Mouse (Mus musculus) lung, embryonic 14.5 days (tissue): ENCODE results near the gene Myo19. TPM values are rescaled to one million over a fixed set of nuclear protein-coding genes. Genes with fewer than 3 reads are reported as not detected.

Source experiments
- ATAC-seq: fragments of 200-750 bp; cut with Nextera tagmentation; 2 replicates; pipeline ENCODE4 v1.8.0; 2017; ENCODE audit warnings: mild to moderate bottlenecking, moderate TSS enrichment, moderate library complexity; ENCODE audit not compliant: insufficient read depth
- DNase-seq: peaks from one replicate; pipeline ENCODE4 v3.0.0-alpha.2; 2015
- H3K27ac ChIP-seq: fragments of 300-500 bp; sonication (generic); 2 replicates; pipeline ENCODE4 v1.5.1; 2014; ENCODE audit warnings: low read depth, mild to moderate bottlenecking, moderate library complexity
- H3K27me3 ChIP-seq: fragments of 300-500 bp; sonication (generic); 2 replicates; pipeline ENCODE4 v1.6.1; 2014; ENCODE audit warnings: low read length, control low read depth; ENCODE audit not compliant: insufficient read depth
- H3K36me3 ChIP-seq: fragments of 300-500 bp; sonication (generic); 2 replicates; pipeline ENCODE4 v1.6.1; 2014; ENCODE audit warnings: control low read depth; ENCODE audit not compliant: insufficient read depth
- H3K4me1 ChIP-seq: fragments of 300-500 bp; sonication (generic); 2 replicates; pipeline ENCODE4 v1.6.1; 2014; ENCODE audit warnings: antibody characterized with exemption, control low read depth; ENCODE audit not compliant: insufficient read depth
- H3K4me2 ChIP-seq: fragments of 300-500 bp; sonication (generic); 2 replicates; pipeline ENCODE4 v1.6.1; 2014; ENCODE audit warnings: mild to moderate bottlenecking
- H3K4me3 ChIP-seq: fragments of 300-500 bp; sonication (generic); 2 replicates; pipeline ENCODE4 v1.5.1; 2014; ENCODE audit warnings: low read depth, low read length
- H3K9ac ChIP-seq: fragments of 300-500 bp; sonication (generic); 2 replicates; pipeline ENCODE4 v1.6.1; 2014
- H3K9me3 ChIP-seq: fragments of 300-500 bp; sonication (generic); 2 replicates; pipeline ENCODE4 v1.6.1; 2016; ENCODE audit warnings: low read depth, low read length, control low read depth
- CTCF ChIP-seq: IDR thresholded peaks from 2 replicates; pipeline ENCODE4 v1.5.1; 2016; ENCODE audit warnings: antibody characterized with exemption, low read depth
- WGBS: fragments of 180-500 bp; shearing (Covaris S2); extraction: QIAGEN DNeasy Blood & Tissue Kit; methylation state at CpG from one replicate; pipeline ENCODE4 v1.1.7; 2014; 5-methylcytosine and 5-hydroxymethylcytosine counted together
- polyA plus RNA-seq: library from polyadenylated mRNA; unstranded; fragments of >200 nt; fragmentation: Nextera tagmentation; extraction: Ambion mirVana; gene quantifications from 2 replicates; pipeline ENCODE4 v1.2.1, GENCODE M21; 2014

Gene Myo19
- polyA plus RNA-seq, 1 experiment from 2014 or later = 12.6 TPM

DNA sequence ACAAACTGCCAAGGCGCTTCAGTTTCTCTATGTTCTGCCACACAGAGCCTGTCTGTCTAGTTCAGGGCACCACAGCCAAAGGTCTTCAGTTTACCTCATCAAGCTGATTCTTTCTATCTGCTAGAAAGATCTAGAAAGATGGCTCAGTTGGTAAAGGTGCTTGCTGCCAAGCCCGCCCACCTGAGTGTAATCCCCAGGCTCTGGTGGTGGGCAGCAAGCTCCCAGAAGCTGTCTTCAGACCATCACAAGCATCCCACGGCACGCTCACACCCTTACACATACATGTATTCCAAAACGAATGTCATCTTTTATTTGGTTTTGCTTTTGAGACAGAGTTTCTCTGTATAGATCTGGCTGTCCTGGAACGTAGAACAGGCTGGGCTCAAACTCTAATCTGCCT is 28.5 kb downstream of the Myo19 start:
- H3K4me3 ChIP-seq = no peak overlapping the region
- ATAC-seq = no peak

DNA sequence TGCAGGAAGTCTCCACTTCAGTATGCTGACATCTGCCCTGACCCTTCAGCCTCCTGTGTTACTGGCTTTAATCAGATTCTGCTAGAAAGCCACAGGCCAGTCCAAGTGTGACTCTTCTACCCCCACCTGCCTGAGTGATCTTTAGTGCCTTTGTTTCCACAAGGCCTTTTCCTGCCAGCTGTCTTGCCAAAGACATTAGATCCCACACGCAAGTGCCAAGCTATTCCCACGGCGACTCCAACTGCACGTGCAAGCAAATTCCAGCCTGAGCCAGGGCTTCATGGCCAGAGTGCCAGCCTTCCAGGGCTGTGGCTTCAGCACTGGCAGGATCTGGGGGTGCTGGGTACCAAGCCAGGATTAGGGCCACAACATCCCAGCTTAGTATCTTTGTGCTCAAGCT is 30.5 kb downstream of the Myo19 start:
- Histone ChIP-seq H3K27ac (no peak overlapping the region), H3K9ac (no peak overlapping the region), H3K36me3 (peaks cover 85% of the 10 kb centered on the region), H3K4me3 (no peak overlapping the region), H3K9me3 (no peaks in the 10 kb centered on the region), H3K4me2 (no peak overlapping the region), H3K27me3 (no peaks in the 10 kb centered on the region), H3K4me1 (no peaks in the 10 kb centered on the region)
- TF ChIP-seq CTCF = no peak
- DNase-seq (no peak), ATAC-seq (no peak)
- WGBS = 85% methylated on average over 4 of the region's 4 CpGs

More for the DNA sequence above, 28.5 kb downstream of the Myo19 start:
- 91% methylated on average over 6 of the region's 6 CpGs for WGBS
- Histone ChIP-seq H3K9ac (no peak overlapping the region), H3K27ac (no peak overlapping the region), H3K9me3 (no peaks in the 10 kb centered on the region), H3K27me3 (no peaks in the 10 kb centered on the region), H3K36me3 (peaks cover 92% of the 10 kb centered on the region), H3K4me2 (no peak overlapping the region), H3K4me1 (no peaks in the 10 kb centered on the region)
- no peak for DNase-seq
- TF ChIP-seq CTCF = no peak

DNA sequence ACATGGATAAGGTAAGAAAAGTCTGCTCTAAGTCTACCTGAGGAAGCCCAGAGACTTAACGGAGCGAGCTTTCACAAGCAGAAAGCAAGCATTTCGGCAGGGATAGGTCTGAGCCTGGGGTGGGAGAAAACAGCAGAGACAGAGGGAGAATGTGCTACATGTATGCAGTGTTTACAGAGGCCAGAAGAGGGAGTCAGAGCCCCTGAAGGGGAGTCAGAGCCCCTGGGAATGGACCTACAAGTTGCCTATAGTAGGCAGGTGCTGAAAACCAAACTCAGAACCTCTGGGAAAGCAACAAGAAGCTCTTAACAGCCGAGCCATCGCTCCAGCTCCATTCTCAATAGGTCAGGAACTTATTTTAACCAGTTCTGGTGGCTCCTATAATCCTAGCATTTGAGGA is 34.7 kb downstream of the Myo19 start:
- Histone ChIP-seq H3K9me3 (no peaks in the 10 kb centered on the region), H3K4me3 (no peak overlapping the region), H3K27ac (no peak overlapping the region), H3K4me2 (peak overlapping the region; percentile 74; the same call in 1 of the 2 replicates), H3K9ac (no peak overlapping the region), H3K4me1 (no peaks in the 10 kb centered on the region), H3K27me3 (no peaks in the 10 kb centered on the region), H3K36me3 (peaks cover 44% of the 10 kb centered on the region)
- ATAC-seq (no peak), DNase-seq (peak; percentile 4)
- no peak for TF ChIP-seq CTCF
- 78% methylated on average over 5 of the region's 5 CpGs for whole genome bisulfite sequencing

DNA sequence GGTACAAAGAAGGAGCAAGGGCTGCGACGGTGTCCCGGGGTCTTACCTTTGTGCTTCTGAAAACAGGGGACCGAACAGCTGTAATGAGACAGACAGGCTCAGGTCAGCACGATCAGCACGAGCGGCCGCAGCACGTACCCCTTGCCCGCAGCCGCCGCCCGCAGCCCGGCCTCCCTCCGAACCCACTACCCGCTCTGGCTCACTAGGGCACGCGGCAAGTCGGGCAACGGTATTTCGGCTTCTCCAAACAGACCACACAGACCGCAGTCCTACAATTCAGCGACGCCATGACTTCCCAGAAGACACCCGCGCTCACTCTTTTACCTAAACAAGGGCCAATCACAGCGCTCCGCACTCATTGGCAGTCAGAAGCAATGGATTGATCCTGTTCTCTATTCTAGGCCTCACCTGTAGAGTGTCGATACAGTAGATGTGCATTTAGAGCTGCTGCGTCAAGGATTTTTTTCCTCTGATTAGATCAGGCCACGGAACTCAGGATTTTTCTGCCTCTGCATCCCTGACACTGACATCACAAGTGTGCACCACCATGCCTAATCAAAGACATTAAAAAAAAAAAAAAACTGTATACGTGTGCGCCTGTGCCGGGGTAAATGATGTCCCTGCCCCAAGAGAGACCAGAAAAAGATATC is 36.2 kb downstream of the Myo19 start, which contains the start of gene Znhit3:
Znhit3 (minus strand) TSS at position 314 of the 650 bp plus-strand sequence.
- H3K9ac ChIP-seq = peak within 1 kb of the TSS; percentile 89
- TF ChIP-seq CTCF = no peak
- H3K27ac ChIP-seq = no peak within 1 kb of the TSS
- H3K4me2 ChIP-seq = peak within 1 kb of the TSS; percentile 74
- H3K27me3 ChIP-seq = no peaks in the 10 kb centered on the region
- ATAC-seq = peak; percentile 93
- H3K4me1 ChIP-seq = no peaks in the 10 kb centered on the region
- no peaks in the 10 kb centered on the region for H3K9me3 ChIP-seq
- H3K36me3 ChIP-seq = peaks cover 30% of the 10 kb centered on the region
- 4% methylated on average over 34 of the region's 34 CpGs for WGBS
- DNase-seq = peak; percentile 94
- H3K4me3 ChIP-seq = peak within 1 kb of the TSS; percentile 94

DNA sequence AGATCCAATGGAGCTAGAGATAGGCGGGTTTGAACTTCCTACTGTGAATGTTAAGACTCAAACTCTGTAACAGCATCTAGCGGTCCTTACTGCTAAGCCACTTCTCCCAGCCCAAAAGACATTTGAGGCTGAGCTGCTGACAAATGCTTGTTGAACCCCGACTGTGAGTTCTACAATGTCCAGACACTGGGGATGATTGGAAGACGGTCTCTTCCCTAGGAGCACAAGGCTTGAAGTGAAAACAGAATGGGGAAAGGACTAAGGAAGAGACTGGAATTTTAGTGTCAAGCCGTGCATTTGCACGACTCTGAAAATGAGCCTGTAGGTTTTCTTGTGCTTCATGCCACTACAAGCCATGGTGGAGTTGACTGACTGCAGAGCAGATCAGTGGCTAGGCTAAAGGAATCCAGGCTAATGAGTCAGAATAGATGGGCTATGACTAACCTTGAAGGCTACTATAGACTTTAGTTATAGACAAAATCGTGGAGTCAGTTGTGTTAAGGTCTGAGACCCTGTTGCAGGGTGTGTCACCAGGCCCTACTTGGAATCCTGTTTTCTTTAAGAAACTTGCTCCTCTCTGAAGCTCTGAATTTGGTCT is 36.9 kb downstream of the Myo19 start:
- WGBS = 55% methylated on average over 7 of the region's 7 CpGs
- no peak for DNase-seq
- no peak overlapping the region for H3K27ac ChIP-seq
- H3K27me3 ChIP-seq = no peaks in the 10 kb centered on the region
- no peaks in the 10 kb centered on the region for H3K9me3 ChIP-seq
- H3K4me2 ChIP-seq = peak overlapping the region; percentile 74
- TF ChIP-seq CTCF = no peak
- peak overlapping the region; percentile 89; the same call in 1 of the 2 replicates for H3K9ac ChIP-seq
- ATAC-seq = no peak
- H3K4me1 ChIP-seq = no peaks in the 10 kb centered on the region
- H3K36me3 ChIP-seq = peaks cover 25% of the 10 kb centered on the region; the same call in 1 of the 2 replicates
- peak overlapping the region; percentile 94 for H3K4me3 ChIP-seq

DNA sequence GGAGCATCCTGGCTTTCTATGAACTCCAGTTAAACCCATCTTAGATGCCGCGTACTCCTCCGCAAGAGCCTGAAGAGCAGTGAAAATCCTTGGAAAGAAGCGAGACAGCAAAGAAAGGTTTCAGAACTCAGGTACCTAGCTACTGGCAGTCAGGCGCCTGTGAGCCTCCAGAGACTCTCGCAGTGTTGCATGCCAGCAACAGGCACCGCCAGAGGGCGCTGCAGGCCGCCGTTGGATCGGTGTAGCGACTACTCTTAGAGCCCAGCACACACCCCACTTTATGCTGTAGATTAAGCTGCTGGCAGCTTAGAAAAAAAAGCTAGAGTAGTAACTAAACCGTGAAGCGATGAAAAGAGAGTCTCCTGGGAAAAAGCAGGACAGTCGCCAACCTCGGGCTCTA is 38.5 kb downstream of the Myo19 start:
- H3K27ac ChIP-seq = no peak overlapping the region
- H3K4me1 ChIP-seq = no peaks in the 10 kb centered on the region
- H3K4me3 ChIP-seq = no peak overlapping the region
- peak overlapping the region; percentile 46 for H3K4me2 ChIP-seq
- 5% methylated on average over 16 of the region's 16 CpGs for WGBS
- ATAC-seq = 0 out of 2 replicates have a peak, but pooled peaks have one; percentile 64
- H3K36me3 ChIP-seq = peaks cover 10% of the 10 kb centered on the region; the same call in 1 of the 2 replicates
- peak; percentile 93 for DNase-seq
- H3K9ac ChIP-seq = peak overlapping the region; percentile 20; the same call in 1 of the 2 replicates
- no peaks in the 10 kb centered on the region for H3K9me3 ChIP-seq
- no peaks in the 10 kb centered on the region for H3K27me3 ChIP-seq
- TF ChIP-seq CTCF = peak; percentile 95

DNA sequence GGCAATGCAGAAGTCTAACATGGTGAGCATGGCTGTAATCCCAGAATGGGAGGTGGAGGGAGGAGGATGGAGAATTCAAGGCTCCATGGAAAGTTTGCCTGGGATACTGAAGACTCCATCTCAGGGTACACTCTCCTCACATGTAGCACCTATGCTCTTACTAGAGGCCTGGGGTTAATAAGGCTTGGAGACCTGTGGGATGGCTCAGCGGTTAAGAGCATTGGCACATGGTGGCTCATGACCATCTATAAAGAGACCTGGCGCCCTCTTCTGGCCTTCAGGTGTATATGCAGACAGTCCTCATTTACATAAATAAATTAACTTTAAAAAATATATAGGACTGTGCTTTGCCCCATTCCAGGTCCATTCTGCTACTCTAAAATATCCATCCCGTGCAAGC is 39.3 kb downstream of the Myo19 start:
- Histone ChIP-seq H3K4me1 (no peaks in the 10 kb centered on the region), H3K9me3 (no peaks in the 10 kb centered on the region), H3K27me3 (no peaks in the 10 kb centered on the region), H3K36me3 (peaks cover 1% of the 10 kb centered on the region; the same call in 1 of the 2 replicates), H3K9ac (no peak overlapping the region), H3K4me2 (no peak overlapping the region), H3K27ac (no peak overlapping the region), H3K4me3 (no peak overlapping the region)
- ATAC-seq (no peak), DNase-seq (peak; percentile 53)
- TF ChIP-seq CTCF = peak; percentile 59
- 46% methylated on average over 3 of the region's 3 CpGs for WGBS
